31 mouse cellular contexts compared by ENCODE assay signal in the genomic region with DNA sequence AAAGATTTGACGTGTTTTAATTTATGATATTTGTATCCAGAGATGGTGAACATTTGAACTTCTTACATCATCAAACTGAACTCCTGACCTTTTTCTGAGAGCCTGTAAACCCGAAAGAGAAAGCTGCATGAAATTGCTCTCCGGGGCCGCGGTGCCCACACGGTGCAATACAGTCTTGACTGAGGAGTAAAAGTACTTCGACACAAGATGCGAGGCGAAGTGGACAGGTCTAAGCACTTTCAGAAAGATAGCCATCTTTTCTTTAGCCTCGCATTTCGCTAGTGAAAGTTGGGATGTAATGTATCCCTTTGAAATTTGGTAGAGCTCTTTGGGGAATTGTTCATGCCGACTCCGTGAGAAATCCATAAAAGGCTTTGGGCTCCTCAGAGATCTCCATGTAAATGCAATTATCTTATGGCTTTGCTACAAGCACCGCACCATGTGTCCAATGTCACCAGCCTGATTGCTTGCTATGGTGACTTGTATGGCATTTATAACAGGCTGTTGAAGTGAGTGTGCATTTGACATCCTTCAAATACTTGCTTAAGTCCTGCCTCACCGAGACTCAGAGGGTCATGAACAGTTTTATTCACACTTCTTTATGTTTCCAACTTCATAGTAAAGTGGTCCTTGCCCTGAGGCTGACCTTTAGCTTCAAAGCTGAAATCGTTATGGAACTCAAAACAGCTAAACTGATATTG.
DNase-seq lines count a peak whose midpoint lies in the region; ATAC-seq lines count a peak whose summit lies in the region.
"Had no signal": no experiment of that assay in that cellular context is flagged by ENCODE, and none has a peak within 500 bp of the region (broad histone marks: within the 10 kb centered on the region; RNA-seq: fewer than 3 reads in every experiment).

No protein-coding gene starts in this region.

- H3K9me3 ChIP-seq in midbrain, embryonic 14.5 days (ENCODE audit: control insufficient read depth, low read length), result no peaks in the 10 kb centered on the region
- no peaks in the 10 kb centered on the region for H3K9me3 ChIP-seq in midbrain, embryonic 16.5 days (replicated peaks; ENCODE audit: control insufficient read depth, low read length, poor library complexity, severe bottlenecking)
- no peaks in the 10 kb centered on the region for H3K9me3 ChIP-seq in limb, embryonic 12.5 days
- no peaks in the 10 kb centered on the region for H3K9me3 ChIP-seq in kidney, embryonic 16.5 days (ENCODE audit: low read length)
- H3K9me3 ChIP-seq: embryonic facial prominence, embryonic 15.5 days; forebrain, embryonic 13.5 days; heart, embryonic 13.5 days; intestine, embryonic 15.5 days; limb, embryonic 15.5 days; liver, embryonic 13.5 days; midbrain, embryonic 10.5 days; neural tube, embryonic 15.5 days had no signal

- no peak overlapping the region for H3K9ac ChIP-seq in midbrain, embryonic 14.5 days (replicated peaks; ENCODE audit: low read length)
- H3K9ac ChIP-seq in midbrain, embryonic 16.5 days (ENCODE audit: low read depth, low read length), result no peak overlapping the region
- no peak overlapping the region for H3K9ac ChIP-seq in limb, embryonic 12.5 days (replicated peaks)
- H3K9ac ChIP-seq in kidney, embryonic 16.5 days (replicated peaks; ENCODE audit: low read length), result no peak overlapping the region
- H3K9ac ChIP-seq: embryonic facial prominence, embryonic 15.5 days; forebrain, embryonic 13.5 days; heart, embryonic 13.5 days; intestine, embryonic 15.5 days; limb, embryonic 15.5 days; liver, embryonic 13.5 days; neural tube, embryonic 15.5 days had no signal

- H3K4me3 ChIP-seq in midbrain, embryonic 14.5 days (replicated peaks; ENCODE audit: low read depth, low read length), result no peak overlapping the region
- H3K4me3 ChIP-seq in midbrain, embryonic 16.5 days (ENCODE audit: low read depth, low read length), result no peak overlapping the region
- no peak overlapping the region for H3K4me3 ChIP-seq in limb, embryonic 12.5 days (replicated peaks)
- no peak overlapping the region for H3K4me3 ChIP-seq in kidney, embryonic 16.5 days (ENCODE audit: low read length)
- H3K4me3 ChIP-seq: embryonic facial prominence, embryonic 15.5 days; forebrain, embryonic 13.5 days; heart, embryonic 13.5 days; intestine, embryonic 15.5 days; limb, embryonic 15.5 days; liver, embryonic 13.5 days; midbrain, embryonic 10.5 days; neural tube, embryonic 15.5 days had no signal

- ATAC-seq in midbrain, embryonic 14.5 days (ENCODE audit: low FRiP score, low TSS enrichment), result no peak
- no peak for ATAC-seq in midbrain, embryonic 16.5 days
- peak; percentile 63; the same call in 1 of the 2 replicates for ATAC-seq in limb, embryonic 12.5 days (ENCODE audit: insufficient number of reproducible peaks, insufficient read depth, low FRiP score, low TSS enrichment, low read depth)
- ATAC-seq in kidney, embryonic 16.5 days (ENCODE audit: low FRiP score, low TSS enrichment), result no peak
- ATAC-seq: activated CD4-positive, CD25-positive, alpha-beta regulatory T cell, adult 4 months; forebrain, embryonic 13.5 days; hindbrain, embryonic 16.5 days; intestine, embryonic 15.5 days had no signal

- H3K27ac ChIP-seq in midbrain, embryonic 14.5 days (replicated peaks; ENCODE audit: low read depth, low read length), result no peak overlapping the region
- no peak overlapping the region for H3K27ac ChIP-seq in midbrain, embryonic 16.5 days (ENCODE audit: low read length)
- H3K27ac ChIP-seq in limb, embryonic 12.5 days, result no peak overlapping the region
- H3K27ac ChIP-seq in kidney, embryonic 16.5 days (ENCODE audit: low read length), result no peak overlapping the region
- H3K27ac ChIP-seq: embryonic facial prominence, embryonic 15.5 days; forebrain, embryonic 13.5 days; heart, embryonic 13.5 days; intestine, embryonic 15.5 days; kidney, postnatal 0 days; limb, embryonic 15.5 days; liver, embryonic 13.5 days; midbrain, embryonic 10.5 days; neural tube, embryonic 15.5 days had no signal

- no peaks in the 10 kb centered on the region for H3K36me3 ChIP-seq in midbrain, embryonic 14.5 days (ENCODE audit: control insufficient read depth, insufficient read depth, low read length)
- H3K36me3 ChIP-seq in midbrain, embryonic 16.5 days (ENCODE audit: control insufficient read depth, insufficient read depth, low read length), result no peaks in the 10 kb centered on the region
- H3K36me3 ChIP-seq in limb, embryonic 12.5 days, result no peaks in the 10 kb centered on the region
- no peaks in the 10 kb centered on the region for H3K36me3 ChIP-seq in kidney, embryonic 16.5 days (ENCODE audit: insufficient read depth, low read length)
- H3K36me3 ChIP-seq: embryonic facial prominence, embryonic 15.5 days; heart, embryonic 13.5 days; intestine, embryonic 15.5 days; limb, embryonic 15.5 days; liver, embryonic 13.5 days; midbrain, embryonic 10.5 days; neural tube, embryonic 15.5 days had no signal

- no peak overlapping the region for H3K4me2 ChIP-seq in midbrain, embryonic 14.5 days (ENCODE audit: low read length)
- H3K4me2 ChIP-seq in midbrain, embryonic 16.5 days (ENCODE audit: low read length), result no peak overlapping the region
- no peak overlapping the region for H3K4me2 ChIP-seq in limb, embryonic 12.5 days
- no peak overlapping the region for H3K4me2 ChIP-seq in kidney, embryonic 16.5 days (replicated peaks; ENCODE audit: low read depth, low read length)
- H3K4me2 ChIP-seq: embryonic facial prominence, embryonic 15.5 days; forebrain, embryonic 13.5 days; heart, embryonic 13.5 days; intestine, embryonic 15.5 days; limb, embryonic 15.5 days; liver, embryonic 13.5 days; neural tube, embryonic 15.5 days had no signal

- no peaks in the 10 kb centered on the region for H3K27me3 ChIP-seq in midbrain, embryonic 14.5 days (ENCODE audit: control insufficient read depth, insufficient read depth, low read length)
- no peaks in the 10 kb centered on the region for H3K27me3 ChIP-seq in midbrain, embryonic 16.5 days (ENCODE audit: control insufficient read depth, insufficient read depth, low read depth, low read length)
- no peaks in the 10 kb centered on the region for H3K27me3 ChIP-seq in limb, embryonic 12.5 days
- no peaks in the 10 kb centered on the region for H3K27me3 ChIP-seq in kidney, embryonic 16.5 days (ENCODE audit: insufficient read depth, low read length)
- H3K27me3 ChIP-seq: embryonic facial prominence, embryonic 15.5 days; forebrain, embryonic 13.5 days; heart, embryonic 13.5 days; intestine, embryonic 15.5 days; limb, embryonic 15.5 days; liver, embryonic 13.5 days; neural tube, embryonic 15.5 days had no signal

- peak; percentile 71 for DNase-seq in heart, adult 11 months
- no peak for DNase-seq in heart, adult 18-20 months
- peak; percentile 6 for DNase-seq in midbrain, embryonic 14.5 days
- DNase-seq in cerebellum, adult 11 months, result no peak
- DNase-seq: adrenal gland, adult 2 months; B cell, adult 2 months; cerebellum, adult 9-11 months; gastrocnemius, postnatal 36 days; heart, postnatal 10 days; kidney, adult 2 months; kidney, postnatal 4 days; layer of hippocampus, postnatal 36 days; liver, embryonic 13.5 days; lung, adult 18-20 months; lung, postnatal 14 days; retina, postnatal 1 day; right cerebral cortex, postnatal 14 days; thymus, postnatal 4 days had no signal

- no peaks in the 10 kb centered on the region for H3K4me1 ChIP-seq in midbrain, embryonic 14.5 days (ENCODE audit: control insufficient read depth, insufficient read depth, low read length)
- no peaks in the 10 kb centered on the region for H3K4me1 ChIP-seq in midbrain, embryonic 16.5 days (ENCODE audit: control insufficient read depth, insufficient read depth, low read length)
- H3K4me1 ChIP-seq in limb, embryonic 12.5 days (replicated peaks), result no peaks in the 10 kb centered on the region
- no peaks in the 10 kb centered on the region for H3K4me1 ChIP-seq in kidney, embryonic 16.5 days (ENCODE audit: insufficient read depth, low read length)
- H3K4me1 ChIP-seq: embryonic facial prominence, embryonic 15.5 days; forebrain, embryonic 13.5 days; heart, embryonic 13.5 days; intestine, embryonic 15.5 days; limb, embryonic 15.5 days; liver, embryonic 13.5 days; neural tube, embryonic 15.5 days had no signal

- WGBS in midbrain, embryonic 14.5 days, result 70% methylated on average over 16 of the region's 16 CpGs
- WGBS in midbrain, embryonic 16.5 days, result 66% methylated on average over 16 of the region's 16 CpGs
- WGBS in limb, embryonic 12.5 days, result 71% methylated on average over 16 of the region's 16 CpGs
- WGBS in kidney, embryonic 16.5 days, result 81% methylated on average over 16 of the region's 16 CpGs

Comparison
In these comparisons a context has a peak if more than half of its experiments do, and no peak if none do; other contexts are left out.
1. DNase-seq: peak in heart, adult 11 months (single experiment) and midbrain, embryonic 14.5 days (single experiment); none in heart, adult 18-20 months (0 of 2) and cerebellum, adult 11 months (single experiment).